Mouse (Mus musculus): ENCODE measurements around the gene Atp6v0b. TPM values are rescaled to one million over a fixed set of nuclear protein-coding genes. Genes with fewer than 3 reads are reported as not detected.

Gene Atp6v0b
- total and polyA plus RNA-seq, 2 experiments from 2014 or later: 625 to 667 TPM

DNA sequence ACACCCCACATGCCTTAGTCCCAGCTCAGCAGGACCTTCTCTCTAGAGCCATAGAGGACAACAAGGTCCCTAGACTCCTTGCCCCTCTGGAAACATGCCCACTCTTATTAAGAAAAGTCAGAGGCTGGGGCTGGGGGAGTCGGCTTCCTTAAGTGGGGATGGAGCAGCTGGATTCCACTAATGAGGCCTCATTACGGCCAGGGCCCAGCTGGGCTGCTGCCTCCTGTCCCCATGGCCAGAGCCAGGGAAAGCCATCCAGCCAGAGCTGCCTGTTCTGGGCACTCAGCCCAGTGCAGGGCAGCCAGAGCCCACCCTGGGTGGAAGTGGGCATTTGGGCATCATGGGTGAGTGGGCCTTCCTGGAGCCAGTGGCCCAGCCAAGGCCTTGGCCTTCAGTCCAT lies 40.1 kb downstream of the Atp6v0b start:
- 29% methylated on average over 2 of the region's 2 CpGs for WGBS

DNA sequence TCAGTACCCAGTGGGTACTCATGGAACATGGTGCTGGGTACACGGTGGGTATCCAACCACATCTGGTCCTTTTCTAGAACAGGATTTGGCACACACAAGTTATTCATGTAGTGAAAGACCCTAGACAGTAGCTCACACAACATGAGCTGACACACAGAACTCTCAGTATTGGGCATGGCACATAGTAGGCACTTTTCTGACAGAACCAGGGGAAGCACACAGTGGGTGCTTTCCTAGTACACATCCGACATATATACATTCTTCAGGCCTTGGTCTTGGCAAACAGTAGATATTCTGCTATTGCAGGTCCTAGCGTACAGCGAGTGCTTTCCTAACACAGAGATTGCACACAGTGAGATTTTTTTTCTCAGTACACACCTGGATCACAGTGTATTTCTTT lies 40.9 kb downstream of the Atp6v0b start:
- Histone ChIP-seq H3K27me3 (ENCODE audit: insufficient read depth, low read length) (no peaks in the 10 kb centered on the region), H3K4me3 (ENCODE audit: low read depth, low read length) (no peak overlapping the region), H3K9ac (replicated peaks; ENCODE audit: low read length, poor library complexity, severe bottlenecking) (no peak overlapping the region), H3K36me3 (ENCODE audit: insufficient read depth, low read length) (peaks cover 7% of the 10 kb centered on the region; the same call in 1 of the 2 replicates), H3K4me1 (ENCODE audit: insufficient read depth, low read length) (no peaks in the 10 kb centered on the region; the same call in 1 of the 2 replicates), H3K4me2 (ENCODE audit: low read depth, low read length, poor library complexity, severe bottlenecking) (no peak overlapping the region), H3K27ac (ENCODE audit: low read depth, low read length) (no peak overlapping the region), H3K9me3 (ENCODE audit: low read length) (no peaks in the 10 kb centered on the region)
- ATAC-seq (ENCODE audit: low FRiP score) (no peak), DNase-seq (ENCODE audit: low spot score) (no peak)
- no peak for TF ChIP-seq CTCF (IDR thresholded peaks at IDR 0.05)
- WGBS: 96% methylated on average over 4 of the region's 4 CpGs

More for the DNA sequence above, 40.1 kb downstream of the Atp6v0b start:
- Histone ChIP-seq H3K9me3 (ENCODE audit: low read length) (no peaks in the 10 kb centered on the region), H3K4me3 (ENCODE audit: low read depth, low read length) (no peak overlapping the region), H3K9ac (replicated peaks; ENCODE audit: low read length, poor library complexity, severe bottlenecking) (no peak overlapping the region), H3K27ac (ENCODE audit: low read depth, low read length) (peak overlapping the region; percentile 2; the same call in 1 of the 2 replicates), H3K4me1 (ENCODE audit: insufficient read depth, low read length) (no peaks in the 10 kb centered on the region; the same call in 1 of the 2 replicates), H3K36me3 (ENCODE audit: insufficient read depth, low read length) (peaks cover 7% of the 10 kb centered on the region; the same call in 1 of the 2 replicates), H3K4me2 (ENCODE audit: low read depth, low read length, poor library complexity, severe bottlenecking) (no peak overlapping the region), H3K27me3 (ENCODE audit: insufficient read depth, low read length) (no peaks in the 10 kb centered on the region)
- no peak for ATAC-seq (ENCODE audit: low FRiP score)
- no peak for TF ChIP-seq CTCF (IDR thresholded peaks at IDR 0.05)
- DNase-seq (ENCODE audit: low spot score): peak; percentile 78

- Histone ChIP-seq H3K9ac (replicated peaks; ENCODE audit: low read length, poor library complexity, severe bottlenecking) (no peak overlapping the region), H3K4me1 (ENCODE audit: insufficient read depth, low read length) (no peaks in the 10 kb centered on the region; the same call in 1 of the 2 replicates), H3K27me3 (ENCODE audit: insufficient read depth, low read length) (no peaks in the 10 kb centered on the region), H3K9me3 (ENCODE audit: low read length) (no peaks in the 10 kb centered on the region), H3K4me3 (ENCODE audit: low read depth, low read length) (no peak overlapping the region), H3K4me2 (ENCODE audit: low read depth, low read length, poor library complexity, severe bottlenecking) (no peak overlapping the region), H3K36me3 (ENCODE audit: insufficient read depth, low read length) (peaks cover 7% of the 10 kb centered on the region; the same call in 1 of the 2 replicates), H3K27ac (ENCODE audit: low read depth, low read length) (no peak overlapping the region)
- ATAC-seq (ENCODE audit: low FRiP score) (no peak), DNase-seq (ENCODE audit: low spot score) (no peak)
- no peak for TF ChIP-seq CTCF (IDR thresholded peaks at IDR 0.05)
- 68% methylated on average over 11 of the region's 11 CpGs for WGBS
Measured at GRCm38 (mm10) chr4:117845316-117845715, 41.8 kb downstream of the Atp6v0b start.

DNA sequence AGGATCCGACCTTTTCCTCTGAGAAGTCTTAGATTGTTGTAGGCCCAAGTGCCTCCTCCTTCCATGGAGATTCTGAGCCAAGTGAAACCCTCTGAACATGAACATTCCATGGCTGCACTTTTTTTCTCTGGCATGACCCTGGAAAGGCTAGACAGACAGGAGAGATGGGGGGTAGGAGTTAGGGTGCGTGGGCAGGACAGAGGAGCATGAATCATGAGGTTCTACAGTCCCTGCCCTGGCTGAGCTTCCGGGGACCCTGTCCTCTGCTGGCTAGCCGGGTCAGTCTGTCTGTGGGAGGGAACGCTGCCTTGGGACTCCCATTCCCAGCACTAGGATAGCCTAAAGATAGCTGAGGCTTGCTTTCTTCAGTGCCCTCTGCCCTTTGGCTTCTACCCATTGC lies 42.7 kb downstream of the Atp6v0b start:
- Histone ChIP-seq H3K36me3 (ENCODE audit: insufficient read depth, low read length) (peaks cover 7% of the 10 kb centered on the region; the same call in 1 of the 2 replicates), H3K9me3 (ENCODE audit: low read length) (no peaks in the 10 kb centered on the region), H3K4me2 (ENCODE audit: low read depth, low read length, poor library complexity, severe bottlenecking) (no peak overlapping the region), H3K27me3 (ENCODE audit: insufficient read depth, low read length) (no peaks in the 10 kb centered on the region), H3K27ac (ENCODE audit: low read depth, low read length) (no peak overlapping the region), H3K9ac (replicated peaks; ENCODE audit: low read length, poor library complexity, severe bottlenecking) (no peak overlapping the region), H3K4me3 (ENCODE audit: low read depth, low read length) (no peak overlapping the region), H3K4me1 (ENCODE audit: insufficient read depth, low read length) (no peaks in the 10 kb centered on the region)
- no peak for TF ChIP-seq CTCF (IDR thresholded peaks at IDR 0.05)
- 84% methylated on average over 5 of the region's 5 CpGs for WGBS
- ATAC-seq (ENCODE audit: low FRiP score) (no peak), DNase-seq (ENCODE audit: low spot score) (no peak)

DNA sequence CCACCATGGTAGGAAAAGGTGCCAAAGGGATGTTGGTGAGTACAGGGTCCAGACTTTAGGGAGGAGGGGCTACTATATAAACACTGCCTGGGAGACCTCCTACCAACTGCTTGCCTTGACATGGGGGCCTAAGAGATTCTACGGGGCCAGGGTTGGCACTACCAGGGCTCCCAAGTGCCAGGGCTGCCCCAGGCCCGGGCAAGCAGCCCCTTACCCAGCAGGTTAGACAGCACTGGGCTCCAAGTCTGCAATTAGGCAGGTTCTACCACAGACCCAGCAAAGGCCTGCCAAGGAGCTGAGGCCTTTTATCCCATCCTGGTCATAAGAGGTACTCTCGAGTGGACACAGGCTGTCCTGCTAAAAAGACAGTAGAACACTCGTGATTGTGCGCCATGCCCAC lies 44.0 kb downstream of the Atp6v0b start:
- DNase-seq (ENCODE audit: low spot score) (no peak), ATAC-seq (ENCODE audit: low FRiP score) (no peak)
- WGBS: 86% methylated on average over 5 of the region's 5 CpGs

DNA sequence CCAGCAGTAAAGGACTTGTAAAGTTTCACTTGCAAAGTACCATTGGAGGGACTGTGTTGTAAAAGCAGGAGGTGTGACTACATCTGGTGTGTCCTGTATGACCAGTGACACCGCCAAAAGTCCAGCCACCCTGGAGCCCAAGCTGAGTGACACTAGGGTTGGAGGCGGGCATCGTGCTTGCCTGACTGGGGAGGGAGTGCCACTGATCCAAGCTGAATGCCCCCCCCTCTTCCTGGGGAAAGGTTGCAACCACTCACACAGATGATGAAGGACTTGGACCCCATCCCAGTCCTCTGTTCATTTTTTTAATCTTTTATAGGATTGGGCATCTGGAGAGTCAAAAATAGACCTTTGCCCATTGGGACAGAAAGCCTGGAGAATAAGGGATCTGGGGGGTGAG lies 45.6 kb downstream of the Atp6v0b start:
- H3K9ac ChIP-seq (replicated peaks; ENCODE audit: low read length, poor library complexity, severe bottlenecking): no peak overlapping the region
- no peak overlapping the region for H3K27ac ChIP-seq (ENCODE audit: low read depth, low read length)
- no peak for TF ChIP-seq CTCF (IDR thresholded peaks at IDR 0.05)
- H3K9me3 ChIP-seq (ENCODE audit: low read length): no peaks in the 10 kb centered on the region
- H3K36me3 ChIP-seq (ENCODE audit: insufficient read depth, low read length): peaks cover 7% of the 10 kb centered on the region; the same call in 1 of the 2 replicates
- 84% methylated on average over 3 of the region's 3 CpGs for WGBS
- H3K27me3 ChIP-seq (ENCODE audit: insufficient read depth, low read length): no peaks in the 10 kb centered on the region
- ATAC-seq (ENCODE audit: low FRiP score) (no peak), DNase-seq (ENCODE audit: low spot score) (no peak)
- H3K4me2 ChIP-seq (ENCODE audit: low read depth, low read length, poor library complexity, severe bottlenecking): no peak overlapping the region
- no peak overlapping the region for H3K4me3 ChIP-seq (ENCODE audit: low read depth, low read length)
- no peaks in the 10 kb centered on the region for H3K4me1 ChIP-seq (ENCODE audit: insufficient read depth, low read length)

More for the DNA sequence above, 44.0 kb downstream of the Atp6v0b start:
- Histone ChIP-seq H3K4me3 (ENCODE audit: low read depth, low read length) (no peak overlapping the region), H3K4me1 (ENCODE audit: insufficient read depth, low read length) (no peaks in the 10 kb centered on the region), H3K27ac (ENCODE audit: low read depth, low read length) (no peak overlapping the region), H3K4me2 (ENCODE audit: low read depth, low read length, poor library complexity, severe bottlenecking) (no peak overlapping the region), H3K9ac (replicated peaks; ENCODE audit: low read length, poor library complexity, severe bottlenecking) (no peak overlapping the region), H3K9me3 (ENCODE audit: low read length) (no peaks in the 10 kb centered on the region), H3K27me3 (ENCODE audit: insufficient read depth, low read length) (no peaks in the 10 kb centered on the region), H3K36me3 (ENCODE audit: insufficient read depth, low read length) (peaks cover 7% of the 10 kb centered on the region; the same call in 1 of the 2 replicates)
- no peak for TF ChIP-seq CTCF (IDR thresholded peaks at IDR 0.05)

Data from midbrain, postnatal 0 days (tissue).